ENCODE assay signal across 8 mouse cellular contexts in the genomic region with DNA sequence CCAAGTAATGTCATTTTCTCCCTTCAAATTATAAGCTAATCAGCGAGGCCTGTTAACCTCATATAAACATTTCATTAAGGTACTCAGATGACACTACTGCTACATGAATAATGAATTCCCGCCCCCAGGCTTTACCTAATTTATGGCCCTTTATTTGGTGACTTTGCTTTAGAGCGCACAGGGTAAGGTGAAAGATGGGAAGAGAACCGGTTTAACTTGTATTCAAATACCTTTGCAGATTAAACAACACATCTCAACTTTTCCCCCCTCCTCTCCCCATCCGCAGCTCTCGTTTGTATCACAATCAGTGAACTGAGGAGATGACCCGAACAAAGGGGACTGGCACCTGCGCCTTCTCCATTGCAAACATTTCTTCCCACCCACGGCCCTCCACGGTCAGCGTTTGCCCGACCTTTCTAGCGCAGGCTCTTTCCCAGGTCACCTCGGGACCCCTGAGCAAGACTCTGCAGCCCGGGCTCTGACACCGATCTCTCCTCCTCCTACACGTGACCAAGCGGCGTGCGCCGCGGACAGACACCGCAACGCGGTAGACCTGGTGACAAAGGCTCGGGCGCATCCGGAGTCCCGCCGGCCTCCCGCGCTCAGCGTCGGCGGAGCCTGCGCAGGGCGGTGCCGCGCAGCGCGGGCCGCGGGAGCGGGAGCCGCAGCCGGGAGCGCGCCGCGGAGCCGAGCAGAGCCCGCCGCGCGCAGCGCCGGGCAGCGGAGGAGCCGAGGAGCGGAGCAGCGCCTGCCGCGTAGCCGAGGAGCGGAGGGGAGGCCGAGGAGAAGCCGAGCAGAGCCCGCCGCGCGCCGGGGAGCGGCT. TPM values are rescaled to one million over a fixed set of nuclear protein-coding genes. Genes with fewer than 3 reads are reported as not detected.
DNase-seq lines count a peak whose midpoint lies in the region; ATAC-seq and TF ChIP-seq lines count a peak whose summit lies in the region.

TSS of gene Jmjd1c (plus strand) at position 328 of the 823 bp plus-strand sequence.

- WGBS in forebrain, embryonic 10.5 days, result under 1% methylated on average over 66 of the region's 73 CpGs
- WGBS in heart, embryonic 13.5 days, result 2% methylated on average over 59 of the region's 73 CpGs
- under 1% methylated on average over 49 of the region's 73 CpGs for WGBS in kidney, postnatal 0 days
- 3% methylated on average over 66 of the region's 73 CpGs for WGBS in liver, embryonic 12.5 days (ENCODE audit: insufficient replicate concordance)
- WGBS in stomach, postnatal 0 days, result under 1% methylated on average over 53 of the region's 73 CpGs

- TF ChIP-seq POLR2A in ES-Bruce4 (IDR thresholded peaks at IDR 0.05; ENCODE audit: insufficient read depth, low read length), result no peak

- peak within 1 kb of the TSS; percentile 97 for H3K4me3 ChIP-seq in ES-Bruce4 (ENCODE audit: low read depth, low read length)
- peak within 1 kb of the TSS; percentile 89 for H3K4me3 ChIP-seq in forebrain, embryonic 10.5 days
- H3K4me3 ChIP-seq in heart, embryonic 13.5 days, result peak within 1 kb of the TSS; percentile 90
- peak within 1 kb of the TSS; percentile 94 for H3K4me3 ChIP-seq in kidney, postnatal 0 days (replicated peaks; ENCODE audit: low read depth, low read length)
- H3K4me3 ChIP-seq in liver, embryonic 12.5 days, result peak within 1 kb of the TSS; percentile 90
- H3K4me3 ChIP-seq in stomach, postnatal 0 days (ENCODE audit: low read depth, low read length), result peak within 1 kb of the TSS; percentile 99

- H3K9me3 ChIP-seq in ES-Bruce4 (replicated peaks; ENCODE audit: control insufficient read depth, insufficient read depth, low read length, poor library complexity, severe bottlenecking), result no peaks in the 10 kb centered on the region
- H3K9me3 ChIP-seq in forebrain, embryonic 10.5 days, result no peaks in the 10 kb centered on the region
- H3K9me3 ChIP-seq in heart, embryonic 13.5 days, result no peaks in the 10 kb centered on the region
- H3K9me3 ChIP-seq in kidney, postnatal 0 days (replicated peaks; ENCODE audit: low read length), result no peaks in the 10 kb centered on the region
- no peaks in the 10 kb centered on the region for H3K9me3 ChIP-seq in liver, embryonic 12.5 days (replicated peaks)
- H3K9me3 ChIP-seq in stomach, postnatal 0 days (ENCODE audit: control insufficient read depth, low read length), result no peaks in the 10 kb centered on the region

- H3K36me3 ChIP-seq in ES-Bruce4 (ENCODE audit: control insufficient read depth, insufficient read depth, low read length, poor library complexity, severe bottlenecking), result no peaks in the 10 kb centered on the region
- H3K36me3 ChIP-seq in forebrain, embryonic 10.5 days (replicated peaks), result peaks cover 15% of the 10 kb centered on the region
- H3K36me3 ChIP-seq in heart, embryonic 13.5 days, result peaks cover 9% of the 10 kb centered on the region
- no peaks in the 10 kb centered on the region for H3K36me3 ChIP-seq in kidney, postnatal 0 days (ENCODE audit: insufficient read depth, low read length)
- H3K36me3 ChIP-seq in liver, embryonic 12.5 days, result no peaks in the 10 kb centered on the region
- H3K36me3 ChIP-seq in stomach, postnatal 0 days (ENCODE audit: control insufficient read depth, insufficient read depth, low read length), result no peaks in the 10 kb centered on the region

- DNase-seq in c-Kit-negative CD71-positive TER-119-positive erythroid progenitor cells, embryonic 14.5 days (ENCODE audit: low read depth, low spot score), result peak; percentile 37
- DNase-seq in forebrain, embryonic 10.5 days (ENCODE audit: extremely low spot score, low spot score), result peak; percentile 86
- peak; percentile 76 for DNase-seq in kidney, postnatal 0 days (ENCODE audit: low spot score)
- DNase-seq in natural killer cell, adult 2 months (ENCODE audit: low spot score in 2 of 2), result peak; percentile 54 to 64
- DNase-seq in stomach, postnatal 0 days (ENCODE audit: low spot score), result peak; percentile 75

- H3K27ac ChIP-seq in ES-Bruce4 (ENCODE audit: insufficient read depth, low read length), result peak within 1 kb of the TSS; percentile 89
- peak within 1 kb of the TSS; percentile 100 for H3K27ac ChIP-seq in forebrain, embryonic 10.5 days
- H3K27ac ChIP-seq in heart, embryonic 13.5 days (replicated peaks), result peak within 1 kb of the TSS; percentile 99
- peak within 1 kb of the TSS; percentile 100 for H3K27ac ChIP-seq in kidney, postnatal 0 days
- H3K27ac ChIP-seq in liver, embryonic 12.5 days, result peak within 1 kb of the TSS; percentile 91
- peak within 1 kb of the TSS; percentile 100 for H3K27ac ChIP-seq in stomach, postnatal 0 days (replicated peaks)

- no peaks in the 10 kb centered on the region for H3K27me3 ChIP-seq in ES-Bruce4 (ENCODE audit: control insufficient read depth, insufficient read depth, low read length, poor library complexity, severe bottlenecking)
- H3K27me3 ChIP-seq in forebrain, embryonic 10.5 days (ENCODE audit: poor library complexity, severe bottlenecking), result no peaks in the 10 kb centered on the region
- no peaks in the 10 kb centered on the region for H3K27me3 ChIP-seq in heart, embryonic 13.5 days (replicated peaks)
- no peaks in the 10 kb centered on the region for H3K27me3 ChIP-seq in kidney, postnatal 0 days (ENCODE audit: insufficient read depth, low read length)
- no peaks in the 10 kb centered on the region for H3K27me3 ChIP-seq in liver, embryonic 12.5 days (replicated peaks)
- H3K27me3 ChIP-seq in stomach, postnatal 0 days (ENCODE audit: control insufficient read depth, insufficient read depth, low read length), result no peaks in the 10 kb centered on the region

- H3K9ac ChIP-seq in ES-Bruce4 (ENCODE audit: low read depth, poor library complexity, severe bottlenecking), result peak within 1 kb of the TSS; percentile 94
- H3K9ac ChIP-seq in heart, embryonic 13.5 days, result peak within 1 kb of the TSS; percentile 100
- peak within 1 kb of the TSS; percentile 99 for H3K9ac ChIP-seq in kidney, postnatal 0 days (ENCODE audit: low read depth, low read length)
- peak within 1 kb of the TSS; percentile 94 for H3K9ac ChIP-seq in liver, embryonic 12.5 days
- H3K9ac ChIP-seq in stomach, postnatal 0 days (ENCODE audit: low read length), result peak within 1 kb of the TSS; percentile 100

- peak; percentile 67; the same call in 1 of the 2 replicates for ATAC-seq in heart, embryonic 13.5 days (ENCODE audit: extremely low read depth, insufficient number of reproducible peaks, low FRiP score, low TSS enrichment)
- peak; percentile 70 for ATAC-seq in kidney, postnatal 0 days (replicated peaks; ENCODE audit: low FRiP score, low read depth)
- ATAC-seq in liver, embryonic 12.5 days, result peak; percentile 80
- peak; percentile 84 for ATAC-seq in stomach, postnatal 0 days (ENCODE audit: low FRiP score, low TSS enrichment)

- TF ChIP-seq EP300 in ES-Bruce4 (IDR thresholded peaks at IDR 0.05; ENCODE audit: insufficient read depth, low read depth, low read length), result peak; percentile 90; the same call in 1 of the 2 replicates
- no peak for TF ChIP-seq EP300 in stomach, postnatal 0 days (optimal IDR thresholded peaks at IDR 0.05)

- peak within 1 kb of the TSS; percentile 76 for H3K4me2 ChIP-seq in heart, embryonic 13.5 days
- peak within 1 kb of the TSS; percentile 80 for H3K4me2 ChIP-seq in kidney, postnatal 0 days (ENCODE audit: low read length)
- peak within 1 kb of the TSS; percentile 89 for H3K4me2 ChIP-seq in liver, embryonic 12.5 days
- H3K4me2 ChIP-seq in stomach, postnatal 0 days (replicated peaks; ENCODE audit: low read depth), result peak within 1 kb of the TSS; percentile 74

- TF ChIP-seq CTCF in ES-Bruce4 (IDR thresholded peaks at IDR 0.05; ENCODE audit: low read depth, low read length), result no peak
- no peak for TF ChIP-seq CTCF in kidney, postnatal 0 days (IDR thresholded peaks at IDR 0.05; ENCODE audit: low read depth)
- no peak for TF ChIP-seq CTCF in stomach, postnatal 0 days (IDR thresholded peaks at IDR 0.05; ENCODE audit: low read depth)

- H3K4me1 ChIP-seq in ES-Bruce4 (ENCODE audit: control insufficient read depth, insufficient read depth, low read length), result no peaks in the 10 kb centered on the region
- peaks cover 47% of the 10 kb centered on the region for H3K4me1 ChIP-seq in forebrain, embryonic 10.5 days
- H3K4me1 ChIP-seq in heart, embryonic 13.5 days, result peaks cover 42% of the 10 kb centered on the region
- H3K4me1 ChIP-seq in kidney, postnatal 0 days (replicated peaks; ENCODE audit: insufficient read depth, low read length), result peaks cover 19% of the 10 kb centered on the region
- H3K4me1 ChIP-seq in liver, embryonic 12.5 days, result peaks cover 44% of the 10 kb centered on the region
- H3K4me1 ChIP-seq in stomach, postnatal 0 days (replicated peaks; ENCODE audit: control insufficient read depth, insufficient read depth), result 0 out of 2 replicates have a peak, but pooled peaks cover 2% of the 10 kb centered on the region

RNA-seq across cellular contexts. Expression of gene Jmjd1c, which starts in this region (rescaled TPM):
- polyA plus RNA-seq in ES-Bruce4 (2011; ENCODE audit: insufficient read depth, insufficient read length, low read depth, missing spikeins), result 123 and 141 TPM in 2 replicates
- polyA plus RNA-seq in forebrain, embryonic 10.5 days (2016; fragmentation: Nextera tagmentation; extraction: Ambion mirVana), result 29.7 and 30.6 TPM in 2 replicates
- 30.3 and 30.8 TPM in 2 replicates for polyA plus RNA-seq in heart, embryonic 13.5 days (2015; fragmentation: Nextera tagmentation; extraction: Ambion mirVana)
- 35.2 and 40.8 TPM in 2 replicates for polyA plus RNA-seq in kidney, postnatal 0 days (2015; fragmentation: Nextera tagmentation; extraction: Ambion mirVana)
- 16.1 and 16.3 TPM in 2 replicates for polyA plus RNA-seq in liver, embryonic 12.5 days (2016; fragmentation: Nextera tagmentation; extraction: Ambion mirVana)
- 28.8 and 30.7 TPM in 2 replicates for polyA plus RNA-seq in stomach, postnatal 0 days (2015; fragmentation: Nextera tagmentation; extraction: Ambion mirVana)

Comparison
In these comparisons a context has a peak if more than half of its experiments do, and no peak if none do; other contexts are left out.
1. Peak in every context shown above with its lines: DNase-seq, ATAC-seq, H3K4me3 ChIP-seq and H3K27ac ChIP-seq.